Mouse (Mus musculus): ENCODE measurements around the gene Mto1. TPM values are rescaled to one million over a fixed set of nuclear protein-coding genes. Genes with fewer than 3 reads are reported as not detected.
A peak's percentile ranks its signal among the peaks of the same experiment; 100 is the strongest.

Gene Mto1
- polyA plus RNA-seq, 1 experiment from 2014 or later, result 30.6 TPM

- H3K9me3 ChIP-seq (ENCODE audit: control insufficient read depth, low read length), result no peaks in the 10 kb centered on the region
- no peak overlapping the region for H3K27ac ChIP-seq (ENCODE audit: low read depth, low read length)
- 0 out of 2 replicates have a peak, but pooled peaks cover 2% of the 10 kb centered on the region for H3K4me1 ChIP-seq (replicated peaks; ENCODE audit: control insufficient read depth, insufficient read depth, low read length)
- no peaks in the 10 kb centered on the region for H3K27me3 ChIP-seq (ENCODE audit: control insufficient read depth, insufficient read depth, low read length)
- WGBS, result 82% methylated on average over 5 of the region's 5 CpGs
- no peak overlapping the region for H3K4me3 ChIP-seq (ENCODE audit: low read depth, low read length)
- ATAC-seq (replicated peaks; ENCODE audit: low FRiP score) (no peak), DNase-seq (ENCODE audit: low spot score) (no peak)
- H3K4me2 ChIP-seq (ENCODE audit: low read depth, low read length, severe bottlenecking), result no peak overlapping the region
- H3K9ac ChIP-seq (ENCODE audit: low read length), result no peak overlapping the region
- no peaks in the 10 kb centered on the region for H3K36me3 ChIP-seq (ENCODE audit: control insufficient read depth, insufficient read depth, low read length)
Observed at GRCm38 (mm10) chr9:78432471-78432870, 15.5 kb upstream of the Mto1 start.

- no peak overlapping the region for H3K27ac ChIP-seq (ENCODE audit: low read depth, low read length)
- no peak for ATAC-seq (replicated peaks; ENCODE audit: low FRiP score)
- H3K4me2 ChIP-seq (ENCODE audit: low read depth, low read length, severe bottlenecking), result no peak overlapping the region
- H3K4me1 ChIP-seq (replicated peaks; ENCODE audit: control insufficient read depth, insufficient read depth, low read length), result peaks cover 6% of the 10 kb centered on the region
- H3K36me3 ChIP-seq (ENCODE audit: control insufficient read depth, insufficient read depth, low read length), result no peaks in the 10 kb centered on the region
- no peak overlapping the region for H3K4me3 ChIP-seq (ENCODE audit: low read depth, low read length)
- peaks cover 41% of the 10 kb centered on the region for H3K27me3 ChIP-seq (ENCODE audit: control insufficient read depth, insufficient read depth, low read length)
- no peak for DNase-seq (ENCODE audit: low spot score)
- 68% methylated on average over 5 of the region's 5 CpGs for WGBS
- H3K9me3 ChIP-seq (ENCODE audit: control insufficient read depth, low read length), result no peaks in the 10 kb centered on the region
- no peak overlapping the region for H3K9ac ChIP-seq (ENCODE audit: low read length)
Observed at GRCm38 (mm10) chr9:78439426-78439825, 8.6 kb upstream of the Mto1 start.

GRCm38 (mm10) chr9:78442237-78442578 is 5.8 kb upstream of the Mto1 start:
- peaks cover 6% of the 10 kb centered on the region for H3K4me1 ChIP-seq (replicated peaks; ENCODE audit: control insufficient read depth, insufficient read depth, low read length)
- DNase-seq (ENCODE audit: low spot score) (no peak), ATAC-seq (replicated peaks; ENCODE audit: low FRiP score) (peak; percentile 51; the same call in 1 of the 2 replicates)
- H3K4me3 ChIP-seq (ENCODE audit: low read depth, low read length), result peak overlapping the region; percentile 32
- H3K27me3 ChIP-seq (ENCODE audit: control insufficient read depth, insufficient read depth, low read length), result peaks cover 51% of the 10 kb centered on the region
- H3K27ac ChIP-seq (ENCODE audit: low read depth, low read length), result no peak overlapping the region
- no peaks in the 10 kb centered on the region for H3K9me3 ChIP-seq (ENCODE audit: control insufficient read depth, low read length)
- no peaks in the 10 kb centered on the region for H3K36me3 ChIP-seq (ENCODE audit: control insufficient read depth, insufficient read depth, low read length)
- WGBS, result 3% methylated on average over 9 of the region's 9 CpGs
- H3K9ac ChIP-seq (ENCODE audit: low read length), result no peak overlapping the region
- H3K4me2 ChIP-seq (ENCODE audit: low read depth, low read length, severe bottlenecking), result peak overlapping the region; percentile 57

DNA sequence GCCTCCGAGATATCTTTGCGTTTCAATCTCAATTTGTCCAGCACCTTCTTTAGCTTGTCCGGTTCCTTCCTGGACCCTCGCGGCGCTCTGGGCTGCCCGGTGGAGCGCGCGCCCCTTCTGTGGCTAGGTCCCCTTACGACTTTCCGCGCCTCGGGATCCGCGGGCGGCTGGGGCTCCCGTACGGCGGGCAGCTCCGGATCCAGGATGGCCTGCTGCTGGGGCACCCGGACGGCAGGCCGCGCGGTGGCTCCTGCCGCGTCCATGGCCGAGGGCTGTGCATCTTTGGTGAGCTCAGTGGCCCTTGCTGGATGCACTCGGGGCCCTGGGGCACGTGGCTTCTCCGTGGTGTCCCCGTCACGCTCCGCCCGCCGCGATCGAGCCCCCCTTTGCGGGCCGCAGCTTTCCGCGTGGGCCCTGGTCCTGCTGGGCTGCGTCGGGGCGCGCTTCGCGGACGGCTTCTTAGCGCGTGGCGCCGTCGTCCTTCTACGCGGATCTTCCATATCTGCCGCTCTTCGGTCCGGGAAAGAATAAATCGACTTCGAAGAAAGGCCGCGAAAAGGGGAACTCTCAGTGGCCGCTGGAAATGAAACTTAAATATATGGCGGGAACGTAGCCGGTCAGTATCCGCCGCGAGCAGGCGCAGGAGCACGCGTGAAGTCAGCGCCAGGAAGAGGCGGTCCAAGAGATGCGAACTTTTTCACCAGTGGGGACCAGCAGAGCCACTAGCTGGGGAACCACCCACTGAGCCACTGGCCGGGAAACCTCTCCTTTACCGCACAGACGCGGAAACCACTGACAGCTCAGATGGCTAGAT is 5.2 kb upstream of the Mto1 start, which contains the start of gene Cgas:
Cgas (minus strand) TSS at position 659 of the 814 bp plus-strand sequence.
- Histone ChIP-seq H3K4me3 (ENCODE audit: low read depth, low read length) (peak within 1 kb of the TSS; percentile 32), H3K36me3 (ENCODE audit: control insufficient read depth, insufficient read depth, low read length) (no peaks in the 10 kb centered on the region), H3K27me3 (ENCODE audit: control insufficient read depth, insufficient read depth, low read length) (peaks cover 51% of the 10 kb centered on the region), H3K27ac (ENCODE audit: low read depth, low read length) (no peak within 1 kb of the TSS), H3K9me3 (ENCODE audit: control insufficient read depth, low read length) (no peaks in the 10 kb centered on the region), H3K9ac (ENCODE audit: low read length) (peak within 1 kb of the TSS; percentile 37), H3K4me1 (replicated peaks; ENCODE audit: control insufficient read depth, insufficient read depth, low read length) (peaks cover 6% of the 10 kb centered on the region), H3K4me2 (ENCODE audit: low read depth, low read length, severe bottlenecking) (peak within 1 kb of the TSS; percentile 57)
- peak; percentile 72 for DNase-seq (ENCODE audit: low spot score)
- peak; percentile 37 for ATAC-seq (replicated peaks; ENCODE audit: low FRiP score)
- 1% methylated on average over 79 of the region's 81 CpGs for WGBS

- 29% methylated on average over 9 of the region's 9 CpGs for WGBS
- Histone ChIP-seq H3K27me3 (ENCODE audit: control insufficient read depth, insufficient read depth, low read length) (peaks cover 26% of the 10 kb centered on the region), H3K9me3 (ENCODE audit: control insufficient read depth, low read length) (no peaks in the 10 kb centered on the region), H3K36me3 (ENCODE audit: control insufficient read depth, insufficient read depth, low read length) (peaks cover 4% of the 10 kb centered on the region; the same call in 1 of the 2 replicates), H3K27ac (ENCODE audit: low read depth, low read length) (no peak overlapping the region; the same call in 1 of the 2 replicates), H3K4me3 (ENCODE audit: low read depth, low read length) (peak overlapping the region; percentile 97), H3K4me1 (replicated peaks; ENCODE audit: control insufficient read depth, insufficient read depth, low read length) (peaks cover 5% of the 10 kb centered on the region), H3K9ac (ENCODE audit: low read length) (peak overlapping the region; percentile 95), H3K4me2 (ENCODE audit: low read depth, low read length, severe bottlenecking) (peak overlapping the region; percentile 73)
- ATAC-seq (replicated peaks; ENCODE audit: low FRiP score) (peak; percentile 50), DNase-seq (ENCODE audit: low spot score) (no peak)
Observed at GRCm38 (mm10) chr9:78447606-78447972, 419 bp upstream of the Mto1 start.

DNA sequence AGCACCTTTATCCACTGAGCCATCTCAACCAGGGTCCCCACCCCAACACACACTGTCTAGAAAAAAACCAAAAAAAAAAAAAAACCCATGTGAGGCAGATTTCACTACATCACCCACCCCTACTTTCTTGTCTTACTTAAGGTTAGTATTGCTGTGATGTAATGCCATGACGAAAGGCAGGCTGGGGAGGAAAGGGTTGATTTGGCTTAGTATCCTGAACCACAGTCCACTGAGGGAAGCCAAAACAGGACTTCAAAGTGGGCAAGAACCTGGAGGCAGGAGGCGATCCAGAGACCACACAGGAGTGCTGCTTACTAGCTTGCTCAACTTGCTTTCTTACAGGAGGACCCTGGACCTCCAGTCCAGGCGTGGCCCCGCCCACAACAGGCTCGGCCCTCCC is 2.4 kb downstream of the Mto1 start:
- no peak for ATAC-seq (replicated peaks; ENCODE audit: low FRiP score)

DNA sequence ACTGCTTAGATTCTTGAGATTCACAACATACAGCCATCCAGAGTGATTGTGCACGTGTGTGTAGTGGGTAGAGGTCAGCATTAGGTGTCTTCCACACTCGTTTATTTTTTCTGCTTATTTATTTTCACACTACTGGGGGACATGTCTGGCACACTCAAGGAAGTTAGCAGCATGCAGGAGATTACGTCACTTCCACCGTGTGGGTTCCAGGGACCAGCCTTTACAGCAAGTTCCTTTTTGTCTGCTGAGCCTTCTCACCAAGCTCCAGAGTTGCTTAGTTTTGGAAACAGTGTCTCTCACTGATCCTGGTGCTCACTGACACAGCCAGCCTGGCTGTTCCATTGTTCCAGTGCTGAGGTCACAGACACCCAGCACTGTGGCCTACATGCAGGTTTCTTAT is 3.4 kb downstream of the Mto1 start:
- Histone ChIP-seq H3K36me3 (ENCODE audit: control insufficient read depth, insufficient read depth, low read length) (peaks cover 6% of the 10 kb centered on the region; the same call in 1 of the 2 replicates), H3K4me2 (ENCODE audit: low read depth, low read length, severe bottlenecking) (no peak overlapping the region), H3K4me1 (replicated peaks; ENCODE audit: control insufficient read depth, insufficient read depth, low read length) (0 out of 2 replicates have a peak, but pooled peaks cover 2% of the 10 kb centered on the region), H3K4me3 (ENCODE audit: low read depth, low read length) (no peak overlapping the region), H3K27me3 (ENCODE audit: control insufficient read depth, insufficient read depth, low read length) (no peaks in the 10 kb centered on the region), H3K9me3 (ENCODE audit: control insufficient read depth, low read length) (no peaks in the 10 kb centered on the region), H3K27ac (ENCODE audit: low read depth, low read length) (no peak overlapping the region), H3K9ac (ENCODE audit: low read length) (no peak overlapping the region)
- 89% methylated on average over 4 of the region's 4 CpGs for WGBS
- no peak for ATAC-seq (replicated peaks; ENCODE audit: low FRiP score)
- DNase-seq (ENCODE audit: low spot score), result no peak

More for the DNA sequence above, 2.4 kb downstream of the Mto1 start:
- 78% methylated on average over 5 of the region's 5 CpGs for WGBS
- no peak overlapping the region for H3K4me2 ChIP-seq (ENCODE audit: low read depth, low read length, severe bottlenecking)
- H3K9ac ChIP-seq (ENCODE audit: low read length), result no peak overlapping the region
- 0 out of 2 replicates have a peak, but pooled peaks cover 2% of the 10 kb centered on the region for H3K4me1 ChIP-seq (replicated peaks; ENCODE audit: control insufficient read depth, insufficient read depth, low read length)
- no peak overlapping the region for H3K27ac ChIP-seq (ENCODE audit: low read depth, low read length)
- no peaks in the 10 kb centered on the region for H3K9me3 ChIP-seq (ENCODE audit: control insufficient read depth, low read length)
- peaks cover 6% of the 10 kb centered on the region; the same call in 1 of the 2 replicates for H3K36me3 ChIP-seq (ENCODE audit: control insufficient read depth, insufficient read depth, low read length)
- no peak for DNase-seq (ENCODE audit: low spot score)
- H3K27me3 ChIP-seq (ENCODE audit: control insufficient read depth, insufficient read depth, low read length), result peaks cover 5% of the 10 kb centered on the region; the same call in 1 of the 2 replicates
- H3K4me3 ChIP-seq (ENCODE audit: low read depth, low read length), result no peak overlapping the region

DNA sequence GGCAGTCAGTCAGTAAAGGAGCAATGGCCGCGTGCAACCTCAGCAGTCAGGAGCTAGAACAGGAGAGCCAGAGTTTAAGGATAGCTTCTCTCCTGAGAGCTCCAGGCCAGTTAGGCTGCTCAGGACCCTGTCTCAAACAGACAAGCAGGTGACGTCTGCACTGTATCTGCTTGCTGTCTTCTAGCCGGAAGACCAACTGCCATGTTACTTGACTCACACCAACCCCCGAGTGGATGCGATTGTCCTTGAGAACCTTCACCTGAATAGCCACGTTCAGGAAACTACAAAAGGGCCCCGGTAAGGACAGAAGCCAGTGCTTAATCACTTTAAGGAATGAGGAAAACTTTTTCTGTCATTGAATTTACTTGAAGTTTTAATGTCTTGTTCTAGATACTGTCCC is 9.0 kb downstream of the Mto1 start:
- Histone ChIP-seq H3K4me1 (replicated peaks; ENCODE audit: control insufficient read depth, insufficient read depth, low read length) (no peaks in the 10 kb centered on the region), H3K27ac (ENCODE audit: low read depth, low read length) (no peak overlapping the region), H3K4me2 (ENCODE audit: low read depth, low read length, severe bottlenecking) (no peak overlapping the region), H3K9me3 (ENCODE audit: control insufficient read depth, low read length) (no peaks in the 10 kb centered on the region), H3K36me3 (ENCODE audit: control insufficient read depth, insufficient read depth, low read length) (peaks cover 6% of the 10 kb centered on the region), H3K4me3 (ENCODE audit: low read depth, low read length) (no peak overlapping the region), H3K9ac (ENCODE audit: low read length) (no peak overlapping the region), H3K27me3 (ENCODE audit: control insufficient read depth, insufficient read depth, low read length) (no peaks in the 10 kb centered on the region)
- DNase-seq (ENCODE audit: low spot score) (no peak), ATAC-seq (replicated peaks; ENCODE audit: low FRiP score) (no peak)
- WGBS, result 91% methylated on average over 8 of the region's 8 CpGs

DNA sequence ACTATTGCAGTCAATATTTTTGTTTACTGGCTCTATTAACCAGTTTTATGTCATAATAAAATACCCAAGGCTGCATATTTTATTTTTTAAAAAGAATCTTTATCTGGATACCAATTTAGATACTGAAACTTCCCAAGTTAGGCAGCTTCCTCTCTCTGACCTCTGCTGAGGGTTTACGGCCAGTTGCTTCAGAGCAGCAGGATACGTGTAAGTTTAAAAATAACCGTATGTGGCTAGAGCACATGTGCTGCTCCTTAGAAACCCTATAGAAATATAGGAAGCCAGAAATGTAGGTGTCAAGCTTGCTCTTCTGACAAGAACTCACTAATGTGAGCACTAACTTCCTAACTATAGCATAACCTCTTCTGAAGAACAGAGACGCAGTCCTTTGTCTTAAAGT is 15.3 kb downstream of the Mto1 start:
- Histone ChIP-seq H3K4me1 (replicated peaks; ENCODE audit: control insufficient read depth, insufficient read depth, low read length) (no peaks in the 10 kb centered on the region), H3K27ac (ENCODE audit: low read depth, low read length) (no peak overlapping the region), H3K4me2 (ENCODE audit: low read depth, low read length, severe bottlenecking) (no peak overlapping the region), H3K36me3 (ENCODE audit: control insufficient read depth, insufficient read depth, low read length) (peaks cover 3% of the 10 kb centered on the region), H3K9ac (ENCODE audit: low read length) (no peak overlapping the region), H3K4me3 (ENCODE audit: low read depth, low read length) (no peak overlapping the region), H3K27me3 (ENCODE audit: control insufficient read depth, insufficient read depth, low read length) (no peaks in the 10 kb centered on the region), H3K9me3 (ENCODE audit: control insufficient read depth, low read length) (no peaks in the 10 kb centered on the region)
- no peak for ATAC-seq (replicated peaks; ENCODE audit: low FRiP score)
- no peak for DNase-seq (ENCODE audit: low spot score)
- 95% methylated on average over 4 of the region's 4 CpGs for WGBS
